In the genomic region with DNA sequence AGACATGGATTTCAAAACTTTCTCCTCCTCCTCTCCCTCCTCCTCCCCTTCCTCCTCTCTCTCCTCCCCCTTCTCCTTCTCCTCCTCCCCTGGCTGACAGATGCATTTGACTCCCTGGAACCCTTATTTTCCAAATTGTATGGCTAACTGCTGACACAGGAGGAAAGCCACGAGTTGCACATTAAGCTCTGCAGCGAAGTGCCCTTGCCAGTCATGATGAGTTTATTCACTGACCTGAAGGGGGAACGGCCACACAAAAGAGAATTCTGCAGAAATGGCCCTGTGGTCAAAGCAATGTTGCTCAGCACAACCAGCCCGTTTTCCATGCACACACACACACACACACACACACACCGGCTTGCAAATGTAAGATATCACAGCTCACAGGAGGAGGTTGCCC, we compare ENCODE assay signal across 8 mouse cellular contexts.
A peak's percentile ranks its signal among the peaks of the same experiment; 100 is the strongest.
DNase-seq lines count a peak whose midpoint lies in the region; ATAC-seq and TF ChIP-seq lines count a peak whose summit lies in the region.

No protein-coding gene starts in this region.

- TF ChIP-seq POLR2A in CH12.LX (IDR thresholded peaks at IDR 0.05; ENCODE audit: low read depth, low read length): no peak

- 61% methylated on average over 5 of the region's 5 CpGs for WGBS in forebrain, embryonic 10.5 days
- WGBS in forebrain, embryonic 14.5 days: 34% methylated on average over 5 of the region's 5 CpGs
- WGBS in heart, embryonic 15.5 days: 30% methylated on average over 5 of the region's 5 CpGs
- 46% methylated on average over 5 of the region's 5 CpGs for whole genome bisulfite sequencing in limb, embryonic 11.5 days
- 13% methylated on average over 5 of the region's 5 CpGs for WGBS in stomach, embryonic 14.5 days

- no peak overlapping the region for H3K4me2 ChIP-seq in forebrain, embryonic 14.5 days (ENCODE audit: low read length)
- H3K4me2 ChIP-seq in CH12.LX (ENCODE audit: insufficient read depth, low read depth, poor library complexity, severe bottlenecking): peak overlapping the region; percentile 67
- H3K4me2 ChIP-seq in heart, embryonic 15.5 days: peak overlapping the region; percentile 26
- H3K4me2 ChIP-seq in limb, embryonic 11.5 days (ENCODE audit: low read depth, severe bottlenecking): no peak overlapping the region
- H3K4me2 ChIP-seq in stomach, embryonic 14.5 days (replicated peaks; ENCODE audit: low read depth, low read length): no peak overlapping the region; the same call in 1 of the 2 replicates

- ATAC-seq in forebrain, embryonic 14.5 days: no peak
- no peak for ATAC-seq in heart, embryonic 15.5 days (replicated peaks; ENCODE audit: insufficient number of reproducible peaks, insufficient read depth, low FRiP score, low read depth)
- ATAC-seq in limb, embryonic 11.5 days (ENCODE audit: insufficient number of reproducible peaks, low FRiP score, low TSS enrichment, low read depth): no peak
- no peak for ATAC-seq in stomach, embryonic 14.5 days (ENCODE audit: insufficient number of reproducible peaks, insufficient read depth, low FRiP score, low read depth)
- ATAC-seq in cerebellum, adult (ENCODE audit: insufficient number of reproducible peaks, low FRiP score, low TSS enrichment): no peak

- no peaks in the 10 kb centered on the region for H3K9me3 ChIP-seq in forebrain, embryonic 10.5 days
- no peaks in the 10 kb centered on the region for H3K9me3 ChIP-seq in forebrain, embryonic 14.5 days (replicated peaks; ENCODE audit: control insufficient read depth, low read length)
- no peaks in the 10 kb centered on the region for H3K9me3 ChIP-seq in CH12.LX (replicated peaks; ENCODE audit: low read length)
- no peaks in the 10 kb centered on the region for H3K9me3 ChIP-seq in heart, embryonic 15.5 days (replicated peaks)
- no peaks in the 10 kb centered on the region for H3K9me3 ChIP-seq in limb, embryonic 11.5 days (ENCODE audit: control insufficient read depth, low read length)
- no peaks in the 10 kb centered on the region for H3K9me3 ChIP-seq in stomach, embryonic 14.5 days (ENCODE audit: control insufficient read depth, low read depth, low read length)

- no peaks in the 10 kb centered on the region for H3K36me3 ChIP-seq in forebrain, embryonic 10.5 days (replicated peaks)
- H3K36me3 ChIP-seq in forebrain, embryonic 14.5 days (ENCODE audit: control insufficient read depth, insufficient read depth, low read length): no peaks in the 10 kb centered on the region
- H3K36me3 ChIP-seq in CH12.LX (replicated peaks in 1 of 2; ENCODE audit: control insufficient read depth in 1 of 2, insufficient read depth in 1 of 2, low read length in 1 of 2): peaks cover 0 to 18% of the 10 kb centered on the region in 2 experiments
- H3K36me3 ChIP-seq in heart, embryonic 15.5 days: no peaks in the 10 kb centered on the region
- no peaks in the 10 kb centered on the region for H3K36me3 ChIP-seq in limb, embryonic 11.5 days (ENCODE audit: control insufficient read depth, insufficient read depth, low read length)
- H3K36me3 ChIP-seq in stomach, embryonic 14.5 days (ENCODE audit: control insufficient read depth, insufficient read depth, low read length): no peaks in the 10 kb centered on the region

- no peak for DNase-seq in forebrain, embryonic 10.5 days (ENCODE audit: extremely low spot score, low spot score)
- DNase-seq in forebrain, embryonic 14.5 days (ENCODE audit: low spot score): no peak
- no peak for DNase-seq in CH12.LX (ENCODE audit: extremely low read depth)
- no peak for DNase-seq in limb, embryonic 11.5 days (ENCODE audit: low spot score)
- no peak for DNase-seq in gastrocnemius, postnatal 10 days

- dilution Hi-C loops in CH12.LX (cut with MboI; ENCODE audit: extremely low pct_ligation_motif_present, extremely low pct_unique_long_range_greater_than_20kb, low sequenced_read_pairs): no loop called here

- H3K4me1 ChIP-seq in forebrain, embryonic 10.5 days: peaks cover 51% of the 10 kb centered on the region
- H3K4me1 ChIP-seq in forebrain, embryonic 14.5 days (ENCODE audit: control insufficient read depth, insufficient read depth, low read length): peaks cover 6% of the 10 kb centered on the region; the same call in 1 of the 2 replicates
- peaks cover 34 to 91% of the 10 kb centered on the region in 2 experiments for H3K4me1 ChIP-seq in CH12.LX (ENCODE audit: control insufficient read depth in 1 of 2, insufficient read depth in 2 of 2)
- H3K4me1 ChIP-seq in heart, embryonic 15.5 days (replicated peaks): peaks cover 76% of the 10 kb centered on the region
- H3K4me1 ChIP-seq in limb, embryonic 11.5 days (ENCODE audit: control insufficient read depth, insufficient read depth, low read length): peaks cover 20% of the 10 kb centered on the region
- H3K4me1 ChIP-seq in stomach, embryonic 14.5 days (ENCODE audit: control insufficient read depth, insufficient read depth, low read length): peaks cover 47% of the 10 kb centered on the region

- in situ Hi-C loops in CH12.LX (cut with MboI; ENCODE audit: low pct_ligation_motif_present, low pct_unique_long_range_greater_than_20kb, low sequenced_read_pairs): no loop called here

- TF ChIP-seq EP300 in CH12.LX (IDR thresholded peaks at IDR 0.05; ENCODE audit: low read length): no peak

- H3K27ac ChIP-seq in forebrain, embryonic 10.5 days: peak overlapping the region; percentile 35
- H3K27ac ChIP-seq in forebrain, embryonic 14.5 days (ENCODE audit: low read depth, low read length): no peak overlapping the region; the same call in 1 of the 2 replicates
- peak overlapping the region; percentile 74 for H3K27ac ChIP-seq in CH12.LX (ENCODE audit: insufficient read depth, low read depth)
- peak overlapping the region; percentile 85 for H3K27ac ChIP-seq in heart, embryonic 15.5 days
- peak overlapping the region; percentile 70 for H3K27ac ChIP-seq in limb, embryonic 11.5 days (replicated peaks; ENCODE audit: low read depth, low read length)
- H3K27ac ChIP-seq in stomach, embryonic 14.5 days (ENCODE audit: low read length): peak overlapping the region; percentile 84

- TF ChIP-seq CTCF in CH12.LX (conservative IDR thresholded peaks at IDR 0.05 in 1 of 2, IDR thresholded peaks at IDR 0.05 in 1 of 2; ENCODE audit: low read depth in 2 of 2, low read length in 2 of 2): no peak

- H3K27me3 ChIP-seq in forebrain, embryonic 10.5 days (ENCODE audit: poor library complexity, severe bottlenecking): no peaks in the 10 kb centered on the region
- no peaks in the 10 kb centered on the region for H3K27me3 ChIP-seq in forebrain, embryonic 14.5 days (replicated peaks; ENCODE audit: control insufficient read depth, insufficient read depth, low read length)
- H3K27me3 ChIP-seq in CH12.LX (replicated peaks): no peaks in the 10 kb centered on the region
- H3K27me3 ChIP-seq in heart, embryonic 15.5 days: no peaks in the 10 kb centered on the region
- no peaks in the 10 kb centered on the region for H3K27me3 ChIP-seq in limb, embryonic 11.5 days (ENCODE audit: control insufficient read depth, insufficient read depth, low read length)
- H3K27me3 ChIP-seq in stomach, embryonic 14.5 days (ENCODE audit: control insufficient read depth, insufficient read depth, low read length): no peaks in the 10 kb centered on the region

- H3K79me2 ChIP-seq in CH12.LX (replicated peaks; ENCODE audit: control insufficient read depth, extremely low read depth, insufficient read depth, poor library complexity, severe bottlenecking): no peaks in the 10 kb centered on the region

- no peak for TF ChIP-seq RAD21 in CH12.LX (IDR thresholded peaks at IDR 0.05; ENCODE audit: low read depth, low read length)

- H3K9ac ChIP-seq in forebrain, embryonic 14.5 days (ENCODE audit: low read length): no peak overlapping the region
- peak overlapping the region; percentile 17; the same call in 1 of the 2 replicates for H3K9ac ChIP-seq in CH12.LX (ENCODE audit: insufficient read depth, low read depth)
- no peak overlapping the region for H3K9ac ChIP-seq in heart, embryonic 15.5 days
- H3K9ac ChIP-seq in limb, embryonic 11.5 days (ENCODE audit: low read length): no peak overlapping the region
- no peak overlapping the region for H3K9ac ChIP-seq in stomach, embryonic 14.5 days (replicated peaks; ENCODE audit: low read depth, low read length)

- H3K4me3 ChIP-seq in forebrain, embryonic 10.5 days: no peak overlapping the region
- no peak overlapping the region for H3K4me3 ChIP-seq in forebrain, embryonic 14.5 days (ENCODE audit: low read depth, low read length)
- no peak overlapping the region for H3K4me3 ChIP-seq in CH12.LX (replicated peaks in 1 of 3; ENCODE audit: low read depth in 2 of 3, low read length in 2 of 3, poor library complexity in 1 of 3)
- no peak overlapping the region for H3K4me3 ChIP-seq in heart, embryonic 15.5 days
- no peak overlapping the region for H3K4me3 ChIP-seq in limb, embryonic 11.5 days (ENCODE audit: low read depth, low read length)
- no peak overlapping the region for H3K4me3 ChIP-seq in stomach, embryonic 14.5 days (ENCODE audit: low read depth, low read length)

TF ChIP-seq in CH12.LX, 34 proteins besides CTCF, POLR2A, EP300 and RAD21:
- no peak for TF ChIP-seq USF2 (conservative IDR thresholded peaks at IDR 0.05; ENCODE audit: low read depth, low read length)
- no peak for TF ChIP-seq USF1 (IDR thresholded peaks at IDR 0.05; ENCODE audit: low read depth, low read length)
- TF ChIP-seq ETS1 (conservative IDR thresholded peaks at IDR 0.05; ENCODE audit: low read depth, low read length): no peak
- TF ChIP-seq TCF12 (IDR thresholded peaks at IDR 0.05; ENCODE audit: low read depth, low read length): no peak
- TF ChIP-seq JUND (conservative IDR thresholded peaks at IDR 0.05; ENCODE audit: low read depth, low read length): no peak
- no peak for TF ChIP-seq TBP (conservative IDR thresholded peaks at IDR 0.05; ENCODE audit: low read depth, low read length)
- no peak for TF ChIP-seq MEF2A (IDR thresholded peaks at IDR 0.05; ENCODE audit: borderline replicate concordance, low read depth, low read length)
- no peak for TF ChIP-seq ZNF384 (IDR thresholded peaks at IDR 0.05; ENCODE audit: low read depth, low read length)
TF ChIP-seq in CH12.LX: peak in this region for 0.

Comparison
In these comparisons a context has a peak if more than half of its experiments do, and no peak if none do; other contexts are left out.
1. H3K4me2 ChIP-seq: peak in CH12.LX (single experiment) and heart, embryonic 15.5 days (single experiment); none in forebrain, embryonic 14.5 days (single experiment), limb, embryonic 11.5 days (single experiment) and stomach, embryonic 14.5 days (single experiment).